Mouse (Mus musculus): ENCODE results near the gene Fancm. TPM values are rescaled to one million over a fixed set of nuclear protein-coding genes. Genes with fewer than 3 reads are reported as not detected.
"Not testable (repeated sequence)": the region's sequence is repeated elsewhere in the genome, so short reads cannot be mapped to it uniquely, and the experiment has no call there.

Fancm gene
- total and polyA plus RNA-seq, 3 experiments = 5.0 to 84.1 (median 68.1) TPM

DNA sequence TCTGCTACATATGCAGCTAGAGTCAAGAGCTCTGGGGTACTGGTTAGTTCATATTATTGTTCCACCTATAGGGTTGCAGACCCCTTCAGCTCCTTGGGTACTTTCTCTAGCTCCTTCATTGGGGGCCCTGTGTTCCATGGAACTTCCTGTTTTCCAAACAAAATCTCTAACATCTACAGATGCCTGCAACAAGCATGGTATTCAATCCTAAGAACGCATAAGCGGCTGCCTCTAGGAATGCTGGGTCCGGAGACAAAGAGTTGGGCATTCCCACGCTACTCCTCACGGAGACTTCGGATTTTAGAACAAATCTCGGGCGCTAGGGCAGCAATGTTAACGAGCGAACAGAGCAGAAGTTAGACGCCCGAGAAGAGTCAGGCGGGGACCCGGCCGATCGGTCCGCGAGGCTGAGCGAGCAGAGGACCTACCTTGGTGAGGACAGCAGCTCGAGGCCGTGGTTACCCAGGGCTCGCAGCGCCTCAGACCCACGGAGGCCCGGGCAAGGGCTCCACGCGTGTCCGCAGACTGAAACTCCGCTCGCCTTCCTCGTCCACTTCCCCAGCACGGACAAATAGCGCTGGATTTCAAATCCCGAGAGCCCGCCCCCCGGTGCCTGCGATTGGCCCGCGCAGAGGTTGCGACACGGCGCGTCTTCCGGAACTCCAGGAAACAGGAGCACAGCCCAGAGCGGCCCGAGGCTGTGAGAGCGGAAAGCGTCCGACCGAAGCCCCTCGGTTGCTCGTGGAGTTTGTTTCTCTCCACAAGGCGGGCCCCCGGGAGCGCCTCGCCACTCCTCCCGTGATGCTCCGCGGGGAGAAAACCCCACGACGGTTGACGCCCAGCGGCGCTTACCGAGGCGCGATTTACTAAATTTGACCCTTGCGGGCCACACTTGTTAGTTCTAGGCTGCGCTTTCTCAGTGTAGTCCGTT lies 96.9 kb downstream of the Fancm start, which contains the start of gene Mis18bp1:
TSS of gene Mis18bp1 (minus strand) at position 584 of the 931 bp plus-strand sequence.
- Histone ChIP-seq H3K9me3 (replicated peaks) (no peaks in the 10 kb centered on the region), H3K36me3 (replicated peaks) (peaks cover 23% of the 10 kb centered on the region), H3K4me3 (ENCODE audit: low read depth, low read length) (peak within 1 kb of the TSS; percentile 76), H3K4me1 (ENCODE audit: insufficient read depth, low read depth, low read length) (peaks cover 27% of the 10 kb centered on the region), H3K27me3 (ENCODE audit: insufficient read depth, low read length) (peaks cover 5% of the 10 kb centered on the region)
- TF ChIP-seq CTCF (IDR thresholded peaks at IDR 0.05; ENCODE audit: low read depth, low read length) = no peak
- no peak for TF ChIP-seq POLR2AphosphoS5 (IDR thresholded peaks at IDR 0.05; ENCODE audit: insufficient replicate concordance, low read depth, low read length)
- no peak for TF ChIP-seq TAL1 (conservative IDR thresholded peaks at IDR 0.05; ENCODE audit: low read depth, low read length)
- no peak for TF ChIP-seq GATA1 (IDR thresholded peaks at IDR 0.05; ENCODE audit: borderline replicate concordance, low read length)
- no peak for TF ChIP-seq GATA2 (IDR thresholded peaks at IDR 0.05; ENCODE audit: borderline replicate concordance, low read depth, low read length)
- DNase-seq (ENCODE audit: low spot score) = peak; percentile 89
- peak; percentile 96 for ATAC-seq (ENCODE audit: extremely low read depth, insufficient number of reproducible peaks, low FRiP score, poor library complexity, severe bottlenecking)

DNA sequence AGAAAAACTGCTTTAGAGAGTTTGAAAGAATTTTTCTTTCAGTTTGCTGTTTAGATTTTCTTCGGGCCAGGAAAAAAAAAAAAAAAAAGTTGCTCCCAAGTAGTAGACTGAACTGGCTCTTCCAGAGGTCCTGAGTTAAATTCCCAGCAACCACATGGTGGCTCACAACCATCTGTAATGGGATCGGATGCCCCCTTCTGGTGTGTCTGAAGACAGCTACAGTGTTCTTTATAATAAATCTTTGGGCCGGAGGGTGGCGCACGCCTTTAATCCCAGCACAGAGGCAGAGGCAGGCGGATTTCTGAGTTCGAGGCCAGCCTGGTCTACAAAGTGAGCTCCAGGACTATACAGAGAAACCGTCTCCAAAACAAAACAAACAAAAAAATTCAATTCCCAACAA lies 97.6 kb downstream of the Fancm start:
- ATAC-seq (ENCODE audit: extremely low read depth, insufficient number of reproducible peaks, low FRiP score, poor library complexity, severe bottlenecking); H3K27me3 ChIP-seq (ENCODE audit: insufficient read depth, low read length); H3K9me3 ChIP-seq (replicated peaks); DNase-seq (ENCODE audit: low spot score): not testable (repeated sequence)
- Histone ChIP-seq H3K4me3 (ENCODE audit: low read depth, low read length) (peak overlapping the region; percentile 76), H3K4me1 (ENCODE audit: insufficient read depth, low read depth, low read length) (peaks cover 27% of the 10 kb centered on the region), H3K36me3 (replicated peaks) (peaks cover 20% of the 10 kb centered on the region)

DNA sequence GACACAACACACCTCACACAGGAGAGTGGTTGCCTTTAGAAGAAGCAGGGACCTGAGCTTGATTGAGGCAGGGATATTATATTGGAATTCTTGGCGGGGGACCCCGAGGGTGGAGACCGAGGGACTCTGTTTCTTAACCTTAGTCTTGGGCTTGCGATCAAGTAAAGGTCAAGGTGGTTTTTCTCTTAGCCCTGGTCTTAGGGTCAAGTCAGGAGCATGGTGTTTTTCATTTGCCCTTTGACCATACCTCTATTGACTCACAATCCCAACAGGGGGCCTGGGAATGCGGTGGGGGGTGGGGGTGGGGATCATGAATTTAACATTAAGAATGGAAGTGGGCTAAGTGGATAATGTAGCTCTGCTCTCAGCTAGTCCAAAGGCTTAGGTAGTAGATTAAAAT lies 98.3 kb downstream of the Fancm start:
- peaks cover 14% of the 10 kb centered on the region for H3K36me3 ChIP-seq (replicated peaks)
- H3K4me3 ChIP-seq (ENCODE audit: low read depth, low read length) = peak overlapping the region; percentile 76
- TF ChIP-seq GATA2 (IDR thresholded peaks at IDR 0.05; ENCODE audit: borderline replicate concordance, low read depth, low read length) (no peak), CTCF (IDR thresholded peaks at IDR 0.05; ENCODE audit: low read depth, low read length) (no peak), GATA1 (IDR thresholded peaks at IDR 0.05; ENCODE audit: borderline replicate concordance, low read length) (no peak), POLR2AphosphoS5 (IDR thresholded peaks at IDR 0.05; ENCODE audit: insufficient replicate concordance, low read depth, low read length) (no peak), TAL1 (conservative IDR thresholded peaks at IDR 0.05; ENCODE audit: low read depth, low read length) (no peak)
- no peak for ATAC-seq (ENCODE audit: extremely low read depth, insufficient number of reproducible peaks, low FRiP score, poor library complexity, severe bottlenecking)
- H3K4me1 ChIP-seq (ENCODE audit: insufficient read depth, low read depth, low read length) = peaks cover 24% of the 10 kb centered on the region
- DNase-seq (ENCODE audit: low spot score) = no peak
- no peaks in the 10 kb centered on the region for H3K9me3 ChIP-seq (replicated peaks)
- peaks cover 8% of the 10 kb centered on the region for H3K27me3 ChIP-seq (ENCODE audit: insufficient read depth, low read length)

Other genes with a start within 250 kb of the Fancm start
- gene Gm527, start 157.7 kb upstream of the Fancm start, total RNA-seq (2014; fragmentation: Nextera tagmentation) = 7.1 and 13.8 TPM in 2 replicates
- gene Gm527, start 157.7 kb upstream of the Fancm start, total RNA-seq (2017) = 16.6 and 17.0 TPM in 2 replicates
- 0.75 and 0.89 TPM in 2 replicates for gene Gm527, start 157.7 kb upstream of the Fancm start, polyA plus RNA-seq (2012)
- 41.1 and 42.1 TPM in 2 replicates for gene Klhl28, start 110.1 kb upstream of the Fancm start, total RNA-seq (2014; fragmentation: Nextera tagmentation)
- 34.9 and 37.9 TPM in 2 replicates for gene Klhl28, start 110.1 kb upstream of the Fancm start, total RNA-seq (2017)
- 0.57 and 0.92 TPM in 2 replicates for gene Klhl28, start 110.1 kb upstream of the Fancm start, polyA plus RNA-seq (2012)
- 102 and 106 TPM in 2 replicates for gene Togaram1, start 109.8 kb upstream of the Fancm start, total RNA-seq (2014; fragmentation: Nextera tagmentation)
- 79.3 and 91.5 TPM in 2 replicates for gene Togaram1, start 109.8 kb upstream of the Fancm start, total RNA-seq (2017)
- gene Togaram1, start 109.8 kb upstream of the Fancm start, polyA plus RNA-seq (2012) = 11.4 and 12.1 TPM in 2 replicates
- 169 and 192 TPM in 2 replicates for gene Prpf39, start 39.3 kb upstream of the Fancm start, total RNA-seq (2014; fragmentation: Nextera tagmentation)
- gene Prpf39, start 39.3 kb upstream of the Fancm start, total RNA-seq (2017) = 100 and 122 TPM in 2 replicates
- 19.7 and 20.7 TPM in 2 replicates for gene Prpf39, start 39.3 kb upstream of the Fancm start, polyA plus RNA-seq (2012)
- 226 and 258 TPM in 2 replicates for gene Fkbp3, start 1.6 kb upstream of the Fancm start, total RNA-seq (2014; fragmentation: Nextera tagmentation)
- gene Fkbp3, start 1.6 kb upstream of the Fancm start, total RNA-seq (2017) = 330 and 370 TPM in 2 replicates
- gene Fkbp3, start 1.6 kb upstream of the Fancm start, polyA plus RNA-seq (2012) = 92.9 and 305 TPM in 2 replicates
- gene Mis18bp1, start 97.0 kb downstream of the Fancm start, total RNA-seq (2014; fragmentation: Nextera tagmentation) = 167 and 187 TPM in 2 replicates
- gene Mis18bp1, start 97.0 kb downstream of the Fancm start, total RNA-seq (2017) = 72.9 and 91.8 TPM in 2 replicates
- 6.3 and 7.6 TPM in 2 replicates for gene Mis18bp1, start 97.0 kb downstream of the Fancm start, polyA plus RNA-seq (2012)
- not detected in 2 replicates for gene Wdr20rt, start 149.9 kb downstream of the Fancm start, total RNA-seq (2014; fragmentation: Nextera tagmentation)
- gene Wdr20rt, start 149.9 kb downstream of the Fancm start, total RNA-seq (2017) = 0.06 and 0.16 TPM in 2 replicates
- gene Wdr20rt, start 149.9 kb downstream of the Fancm start, polyA plus RNA-seq (2012) = not detected in 2 replicates